Mouse (Mus musculus) kidney, adult 11 months (tissue): ENCODE results near the gene Avpr1b.
A peak's percentile ranks its signal among the peaks of the same experiment; 100 is the strongest.
"Not testable (repeated sequence)": the region's sequence is repeated elsewhere in the genome, so short reads cannot be mapped to it uniquely, and the experiment has no call there.

Source experiments
- DNase-seq: peaks from one replicate; pipeline ENCODE4 v3.0.0; 2022

The Avpr1b gene

DNA sequence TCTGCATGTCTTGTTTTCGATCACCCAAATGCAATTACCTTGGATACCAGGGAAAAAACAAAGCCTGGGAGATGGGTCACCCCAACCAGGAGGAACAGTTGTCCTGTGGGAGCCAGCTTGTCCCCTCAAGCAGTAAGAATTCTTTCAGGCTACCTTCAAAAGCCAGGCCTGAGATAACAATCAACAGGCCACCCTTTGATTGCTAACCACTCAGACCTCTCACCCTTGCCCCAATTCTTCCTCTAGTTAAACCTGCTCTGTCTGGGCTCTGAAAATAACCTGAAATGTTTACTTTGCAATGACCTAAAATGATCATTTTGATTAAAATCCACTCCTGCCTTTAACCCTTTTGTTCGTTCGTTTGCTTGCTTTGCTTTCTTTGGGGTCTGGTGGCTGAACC lies 24.6 kb downstream of the Avpr1b start:
- no peak for DNase-seq

DNA sequence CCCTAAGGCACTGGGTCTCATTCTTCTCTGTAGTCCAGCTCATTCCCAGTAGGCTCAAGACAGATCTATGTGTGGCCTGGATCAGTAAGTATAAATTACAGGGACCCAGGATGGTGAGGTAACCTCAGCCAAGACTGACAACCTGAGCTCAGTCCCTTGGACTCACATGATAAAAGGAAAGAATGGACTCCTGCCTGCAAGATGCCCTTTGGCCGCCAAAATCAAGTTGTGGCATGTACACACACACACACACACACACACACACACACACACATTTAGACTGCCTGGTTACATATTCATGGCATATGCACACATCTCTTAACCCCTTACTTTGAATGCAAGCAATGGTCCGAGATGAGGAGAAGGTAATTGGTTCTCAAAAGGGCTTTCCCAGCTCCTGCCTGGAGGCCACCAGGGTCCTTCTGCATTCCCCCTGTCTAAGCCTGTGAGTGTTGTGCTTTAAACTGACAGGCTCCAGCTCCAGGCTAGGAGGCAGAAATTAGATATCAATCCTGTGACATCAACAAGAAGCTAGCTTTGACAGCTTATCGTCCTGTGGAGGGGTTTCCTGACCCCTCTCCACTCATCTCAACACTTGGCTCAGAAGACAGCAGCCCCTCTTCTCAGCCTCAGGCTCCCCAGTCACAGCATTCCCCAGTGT lies 25.3 kb downstream of the Avpr1b start:
- no peak for DNase-seq

DNA sequence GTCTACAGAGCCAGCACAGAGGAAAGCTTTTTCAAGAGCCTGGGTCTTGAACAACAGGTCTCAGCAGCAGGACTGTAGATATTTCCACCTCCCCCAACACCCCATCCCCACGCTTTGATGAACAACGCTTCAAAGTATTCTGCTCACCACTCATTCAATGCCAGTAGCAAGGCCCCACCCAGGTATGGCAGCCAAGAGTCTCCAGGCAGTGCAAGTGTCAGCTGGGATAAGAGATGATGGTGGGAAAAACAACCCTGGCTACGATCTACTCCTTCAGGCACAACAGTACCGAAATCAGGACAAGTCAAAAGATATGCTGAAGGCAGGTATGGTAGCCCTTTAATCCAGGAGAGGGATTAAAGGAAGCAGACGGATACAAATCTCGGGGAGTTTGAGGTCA lies 27.2 kb downstream of the Avpr1b start:
- no peak for DNase-seq

DNA sequence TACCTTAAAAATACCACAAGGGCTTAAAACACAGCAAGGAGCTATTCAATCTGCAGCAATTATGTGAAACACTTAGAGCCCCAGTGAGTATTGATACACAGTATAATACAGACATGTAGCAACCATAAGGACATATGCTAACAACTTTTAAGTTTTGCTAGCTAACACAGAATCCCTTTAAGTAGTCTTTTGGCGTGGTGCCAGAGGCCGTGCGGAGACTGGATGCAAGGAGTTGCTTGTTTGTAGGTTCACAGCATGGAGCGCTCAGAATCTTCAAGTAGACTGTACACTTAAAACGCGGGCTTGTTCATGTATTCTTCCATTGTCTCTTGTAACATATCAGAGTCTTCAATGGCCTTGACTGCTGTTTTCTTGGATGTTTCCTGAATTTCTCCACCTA lies 33.2 kb downstream of the Avpr1b start:
- DNase-seq: not testable (repeated sequence)

DNA sequence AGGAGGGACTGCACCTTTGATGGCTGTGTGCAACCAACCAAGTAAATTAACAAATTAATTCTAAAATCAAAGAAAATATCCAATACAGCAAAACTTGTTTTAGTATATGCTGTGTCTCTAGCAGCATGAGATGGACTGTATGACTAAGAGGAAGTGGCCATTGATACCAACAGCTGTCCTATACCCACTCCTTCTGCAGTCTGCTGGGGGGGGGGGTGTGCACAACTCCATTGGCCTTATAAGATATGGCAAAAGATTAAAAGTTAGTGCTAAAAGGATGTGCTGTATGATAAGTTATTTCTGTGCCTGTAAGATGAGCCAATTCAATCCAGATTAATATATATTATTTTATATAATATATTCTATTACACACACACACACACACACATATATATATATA lies 35.5 kb downstream of the Avpr1b start:
- DNase-seq: no peak

DNA sequence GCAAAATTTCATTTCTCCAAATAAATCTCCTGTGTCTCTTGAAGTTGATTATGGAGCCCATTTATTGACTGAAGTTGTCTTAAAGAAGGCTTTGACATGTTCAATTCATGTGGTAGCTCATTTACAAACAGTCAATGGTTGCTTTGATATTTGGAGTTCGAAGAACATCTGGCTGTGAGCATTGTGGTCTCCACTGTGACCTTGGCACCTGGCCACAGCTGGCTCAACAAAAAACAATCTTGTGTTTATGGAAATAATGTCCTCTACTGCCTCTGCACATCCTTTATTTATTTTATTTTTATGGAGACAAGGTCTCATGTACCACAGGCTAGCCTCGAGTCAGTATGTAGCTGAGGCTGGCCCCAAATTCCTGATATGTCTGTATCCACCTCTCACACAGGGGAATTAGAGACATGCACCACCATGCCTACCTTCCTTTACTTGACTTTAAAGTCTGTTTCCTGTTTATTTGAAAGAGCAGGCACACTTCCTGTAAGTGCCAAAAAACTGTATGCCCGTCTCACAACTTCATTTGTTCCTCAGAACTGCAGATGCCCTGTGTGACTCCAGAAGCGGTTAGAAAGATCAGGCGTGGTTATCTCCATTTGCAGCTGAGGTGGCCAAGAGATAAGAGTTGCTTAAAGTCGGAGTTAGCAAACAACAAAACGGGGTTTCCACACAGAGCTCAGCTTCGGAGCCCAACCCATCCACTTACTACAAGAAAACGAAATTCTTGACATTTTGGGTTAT lies 38.9 kb downstream of the Avpr1b start, which contains the start of gene Ctse:
Ctse (plus strand) TSS at position 516 of the 750 bp plus-strand sequence.
- no peak for DNase-seq

DNA sequence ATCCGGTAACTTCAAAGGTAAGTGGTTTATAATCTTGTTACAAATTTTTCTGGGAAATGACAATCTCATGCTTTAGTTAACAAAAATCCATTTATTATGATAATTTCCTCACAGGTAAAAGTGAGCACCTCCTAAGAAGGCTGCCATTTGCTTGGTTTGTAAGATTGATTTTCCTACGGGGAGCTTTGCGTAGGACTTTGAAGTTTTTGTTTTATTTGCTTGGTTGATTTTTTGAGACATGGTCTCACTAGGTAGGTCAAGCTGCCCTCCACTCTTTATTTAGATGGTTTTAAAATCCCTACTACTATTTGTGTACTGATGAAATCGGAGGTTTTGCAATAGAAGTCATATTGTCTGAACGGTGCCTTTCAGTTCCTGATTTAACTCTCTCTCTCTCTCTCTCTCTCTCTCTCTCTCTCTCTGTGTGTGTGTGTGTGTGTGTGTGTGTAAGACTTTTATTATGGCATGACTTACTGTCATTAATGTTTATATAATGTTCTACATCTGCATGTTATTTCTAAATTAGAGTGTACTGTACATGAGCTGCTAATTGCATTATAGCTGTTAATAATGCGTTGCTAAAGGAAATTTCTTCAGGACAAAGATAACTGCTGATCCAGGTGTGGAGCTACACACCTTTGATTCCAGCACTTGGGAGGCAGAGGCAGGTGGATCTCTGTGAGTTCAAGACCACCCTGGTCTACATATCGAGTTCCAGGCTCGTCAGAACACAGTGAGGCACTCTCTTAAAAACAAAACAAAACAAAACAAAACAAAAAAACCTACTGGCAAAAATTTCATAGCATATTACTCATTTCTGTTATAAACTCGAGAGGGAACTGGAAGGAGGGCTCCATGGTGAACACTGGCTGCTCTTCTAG lies 39.7 kb downstream of the Avpr1b start:
- no peak for DNase-seq

DNA sequence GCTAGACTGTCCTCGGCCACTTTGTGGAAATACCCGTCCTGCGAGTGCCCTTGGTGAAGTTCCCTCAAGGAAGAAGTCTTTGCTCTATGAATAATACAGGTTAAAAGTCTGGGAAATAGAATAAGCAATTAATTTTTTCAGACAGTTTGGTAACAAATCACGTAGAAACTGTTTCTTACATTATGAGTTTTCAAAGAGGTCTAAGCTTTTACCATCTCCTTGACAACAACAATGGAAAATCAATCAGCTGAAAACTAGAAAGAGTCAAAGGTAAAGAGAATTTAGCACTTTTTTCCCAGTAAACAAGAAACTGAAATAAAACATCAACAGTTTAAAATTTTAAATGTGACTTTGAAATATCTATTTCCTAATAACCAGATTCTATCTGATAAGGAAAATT lies 41.0 kb downstream of the Avpr1b start:
- no peak for DNase-seq

DNA sequence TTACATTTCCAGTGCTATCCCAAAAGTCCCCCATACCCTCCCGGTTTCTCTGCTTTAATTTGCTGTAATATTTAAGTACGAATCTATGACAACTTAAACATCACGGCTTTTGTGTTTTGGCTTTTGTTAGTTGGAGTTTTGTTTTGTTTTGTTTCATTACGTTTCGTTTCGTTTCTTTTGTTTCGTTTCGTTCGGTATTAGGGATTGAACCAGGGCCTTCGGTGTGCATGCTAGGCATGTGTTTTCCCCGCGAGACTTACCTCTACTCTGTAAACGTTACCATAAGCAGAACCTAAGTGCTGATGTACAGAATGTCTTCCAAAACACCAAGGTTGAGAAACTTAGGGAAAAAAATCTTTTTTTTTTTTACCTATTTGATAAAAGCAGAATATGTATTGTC lies 42.5 kb downstream of the Avpr1b start:
- no peak for DNase-seq

DNA sequence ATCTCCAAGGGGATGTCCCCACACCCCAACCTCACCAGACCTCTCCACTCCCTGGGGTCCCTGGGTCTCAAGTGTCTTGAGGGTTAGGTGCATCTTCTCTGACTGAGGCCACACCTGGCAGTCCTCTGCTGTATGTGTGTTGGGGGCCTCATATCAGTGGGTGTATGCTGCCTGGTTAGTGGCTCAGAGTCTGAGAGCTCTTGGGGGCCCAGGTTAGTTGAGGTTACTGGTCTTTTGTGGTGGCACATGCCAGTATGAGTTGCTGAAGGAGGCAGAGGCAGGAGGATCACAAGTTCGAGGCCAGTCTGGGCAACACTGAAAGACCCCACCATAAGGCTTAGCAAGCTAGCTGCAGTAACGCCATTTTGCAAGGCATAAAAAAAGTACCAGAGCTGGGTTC lies 43.2 kb downstream of the Avpr1b start:
- no peak for DNase-seq

DNA sequence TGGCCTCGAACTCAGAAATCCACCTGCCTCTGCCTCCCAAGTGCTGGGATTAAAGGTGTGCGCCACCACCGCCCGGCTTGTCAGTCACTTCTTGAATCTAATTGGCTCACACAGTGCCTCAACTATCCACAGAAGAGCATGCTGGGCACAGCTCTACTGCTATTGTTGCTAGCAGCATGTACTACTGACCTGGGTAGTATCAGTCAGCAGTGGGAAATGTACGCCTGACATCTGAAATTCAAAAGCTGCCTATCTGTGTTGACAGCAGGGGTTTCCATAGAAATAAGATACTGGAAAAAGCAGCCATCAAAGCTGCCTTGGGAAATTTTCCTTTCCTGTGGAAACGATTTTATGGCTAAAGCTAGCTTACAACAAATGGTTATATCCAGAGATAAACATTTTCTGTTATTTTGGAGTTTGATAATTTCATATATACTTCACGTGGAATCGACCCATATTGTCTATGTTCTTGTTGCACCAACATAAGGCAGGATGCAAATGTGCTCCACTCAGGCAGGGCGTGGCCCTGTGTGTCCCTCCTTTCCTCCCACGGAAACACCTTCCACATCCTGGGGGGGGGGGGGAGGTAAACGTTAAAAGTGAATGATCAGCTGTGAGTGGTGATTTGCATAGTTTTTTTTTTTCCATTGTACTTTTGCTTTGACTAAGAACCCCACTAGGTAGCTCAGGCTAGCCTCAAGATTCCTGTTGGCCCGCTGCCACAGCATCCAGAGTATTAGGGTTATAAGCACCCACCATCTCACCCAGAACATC lies 53.8 kb downstream of the Avpr1b start:
- no peak for DNase-seq

DNA sequence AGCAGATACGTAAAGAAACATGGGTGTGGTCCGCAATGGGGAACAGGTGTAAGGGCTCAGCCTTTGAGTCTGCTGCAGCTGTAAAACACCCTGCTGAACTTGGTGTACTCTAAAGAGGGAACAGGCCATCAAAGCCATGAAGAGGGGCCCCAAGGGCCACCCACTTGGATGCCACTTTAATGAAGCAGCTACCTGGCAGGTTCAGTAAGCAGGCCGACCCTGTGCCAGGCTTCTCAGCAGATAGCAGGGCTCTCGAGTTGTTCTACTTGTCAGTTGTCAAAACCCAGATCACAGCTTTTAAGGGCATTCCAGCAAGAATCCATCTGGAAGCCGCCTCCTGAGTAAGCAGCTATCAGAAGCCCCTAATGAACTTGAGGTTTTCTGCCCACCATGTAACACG lies 56.6 kb downstream of the Avpr1b start:
- DNase-seq: no peak

DNA sequence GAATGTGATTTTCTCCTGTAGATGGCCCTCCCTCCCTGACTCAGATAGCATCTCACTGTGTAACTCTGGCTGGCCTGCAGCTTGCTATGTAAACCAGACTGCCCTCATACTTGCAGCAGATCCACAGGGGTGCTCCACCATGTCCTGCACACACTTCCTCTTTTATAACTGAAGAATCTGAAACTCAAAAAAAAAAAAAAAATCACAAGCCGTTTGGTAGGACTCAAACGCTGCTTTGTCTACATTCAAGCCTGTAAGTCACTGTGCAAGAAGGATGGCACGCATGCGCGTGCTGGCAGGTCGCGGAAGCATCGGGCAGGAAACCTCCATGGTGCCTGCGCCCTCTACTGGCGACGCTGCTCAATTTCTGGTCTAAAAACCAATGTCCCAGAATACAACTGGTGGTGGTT lies 58.9 kb downstream of the Avpr1b start:
- DNase-seq: peak; percentile 83

DNA sequence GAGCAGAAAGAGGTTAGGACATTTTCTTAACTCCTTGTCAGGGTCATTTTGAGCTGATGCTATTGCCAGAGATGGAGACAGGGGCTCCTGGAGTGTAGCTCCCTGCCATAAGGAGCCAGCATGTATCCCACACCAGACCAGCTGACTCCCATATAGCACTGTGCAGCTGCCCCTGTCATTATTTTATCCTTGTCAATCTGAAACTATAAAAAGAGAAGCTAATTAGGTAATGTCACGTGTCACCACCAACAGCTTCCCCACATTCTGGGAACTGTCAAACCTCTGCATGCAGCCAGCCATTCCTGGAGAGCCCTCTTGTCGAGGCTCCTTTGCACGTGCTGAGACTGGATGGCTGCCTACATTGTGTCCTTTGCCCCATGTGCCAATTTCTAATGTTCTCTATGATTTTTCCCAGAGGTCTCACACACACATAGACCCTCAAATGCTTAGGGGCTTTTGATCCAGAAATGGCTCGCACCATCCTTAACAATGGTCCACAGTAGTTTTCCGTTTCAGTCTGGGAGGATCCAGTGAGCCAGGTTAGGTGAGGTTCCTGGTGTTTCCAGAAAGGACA lies 60.6 kb downstream of the Avpr1b start:
- no peak for DNase-seq

DNA sequence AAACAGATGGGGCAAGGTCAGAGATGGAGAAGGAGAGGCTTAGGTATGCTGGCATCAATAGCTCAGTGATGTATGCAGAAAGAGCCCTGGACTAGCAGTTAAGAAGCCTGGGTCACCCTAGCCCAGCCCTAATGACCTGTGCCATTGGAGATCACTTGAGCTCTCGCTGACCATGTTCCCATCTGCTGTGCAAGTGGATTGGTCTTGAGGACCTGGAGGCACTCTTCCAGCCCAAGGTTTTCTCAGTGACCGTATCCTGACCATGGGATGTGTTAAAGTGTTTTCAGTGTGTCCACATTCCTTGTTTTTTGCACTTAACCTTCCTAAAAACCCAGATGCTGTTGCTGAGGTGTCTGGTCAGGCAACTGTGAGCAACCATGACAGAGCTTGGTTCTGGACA lies 61.2 kb downstream of the Avpr1b start:
- no peak for DNase-seq

DNA sequence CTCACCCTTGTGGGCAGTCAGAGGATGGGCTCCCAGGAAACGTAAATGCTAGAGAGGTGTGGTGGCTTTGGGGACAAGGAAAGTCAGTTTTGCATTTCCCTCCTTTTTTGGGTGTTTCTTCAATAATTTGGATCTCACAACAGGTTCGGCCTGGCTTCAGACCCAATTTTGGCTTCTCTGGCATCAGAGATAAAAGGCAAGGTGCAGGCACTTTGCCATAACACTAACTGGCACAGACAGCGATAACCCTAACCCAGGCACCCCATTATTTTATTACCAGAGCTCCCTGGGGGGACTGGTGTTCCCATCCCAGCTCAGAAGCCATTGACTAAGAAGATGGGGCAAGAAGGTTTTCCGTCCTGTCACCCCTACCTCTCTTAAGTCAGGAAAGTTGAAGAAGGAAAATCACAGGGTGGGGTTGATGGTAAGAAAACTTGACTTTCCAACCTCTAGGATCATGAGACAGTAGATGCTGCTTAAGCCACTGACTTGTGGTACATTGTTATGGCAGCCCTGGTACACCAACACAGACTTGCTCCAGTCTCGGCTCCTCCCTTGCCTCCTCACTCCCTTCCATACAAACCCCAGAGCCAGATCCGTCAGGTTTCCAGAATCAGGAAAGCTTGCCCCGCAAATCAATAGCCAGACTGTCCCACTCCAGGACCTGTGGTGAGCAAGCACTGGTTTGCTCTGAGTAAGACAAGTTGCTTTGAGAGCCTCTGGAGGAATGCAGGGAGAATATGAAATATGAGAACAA lies 61.9 kb downstream of the Avpr1b start:
- no peak for DNase-seq
